Mouse (Mus musculus) mouse embryonic stem cell (cell line): ENCODE data around the gene Atp13a3.
"Not testable (repeated sequence)": the region's sequence is repeated elsewhere in the genome, so short reads cannot be mapped to it uniquely, and the experiment has no call there.

Source experiments
- in situ Hi-C, 2 experiments: fragments of 300-500 bp; cut with MboI; formaldehyde crosslinking; loops; 1 replicate in 1 of 2; 3 replicates in 1 of 2; pipeline ENCODE4 v1.14.3; 2019 to 2020; ENCODE audit warnings: low sequenced_read_pairs in 2 of 2, low pct_unique_long_range_greater_than_20kb in 1 of 2, mixed read lengths in 1 of 2; ENCODE audit not compliant: unreplicated experiment in 1 of 2

Atp13a3 gene

DNA sequence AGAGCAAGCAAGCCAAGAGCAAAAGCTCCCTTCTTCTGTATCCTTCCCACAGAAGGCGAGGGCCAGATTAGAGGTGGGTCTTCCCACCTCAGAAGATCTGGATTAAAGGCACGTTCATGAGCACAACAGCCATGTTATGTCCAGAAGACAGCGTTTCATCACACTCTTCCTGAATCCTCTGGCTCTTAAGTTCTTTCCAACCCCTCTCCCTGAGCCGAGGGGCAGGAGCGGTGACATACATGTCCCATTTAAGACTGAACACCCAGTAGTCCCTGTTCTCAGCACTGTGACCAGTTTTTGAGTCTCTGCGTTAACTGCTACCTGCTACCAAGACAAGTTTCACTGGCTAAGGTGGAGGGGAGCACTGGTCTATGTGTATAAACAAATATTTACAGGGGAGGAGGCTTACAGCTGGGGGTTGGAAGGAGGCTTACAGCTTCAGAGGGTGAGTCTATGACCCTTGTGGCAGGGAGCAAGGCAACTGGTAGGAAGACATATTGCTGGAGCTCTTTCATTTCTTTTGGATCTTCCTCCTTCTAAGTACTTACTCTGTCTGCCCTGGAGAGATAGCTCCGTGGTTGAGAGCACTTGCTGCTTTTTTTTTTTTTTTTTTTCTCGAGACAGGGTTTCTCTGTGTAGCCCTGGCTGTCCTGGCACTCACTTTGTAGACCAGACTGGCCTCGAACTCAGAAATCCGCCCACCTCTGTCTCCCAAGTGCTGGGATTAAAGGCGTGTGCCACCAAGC lies at the start of gene Atp13a3:
Gene Atp13a3 (minus strand): TSS at position 51 of the 746 bp plus-strand sequence.
- in situ Hi-C loops: no loop called here

DNA sequence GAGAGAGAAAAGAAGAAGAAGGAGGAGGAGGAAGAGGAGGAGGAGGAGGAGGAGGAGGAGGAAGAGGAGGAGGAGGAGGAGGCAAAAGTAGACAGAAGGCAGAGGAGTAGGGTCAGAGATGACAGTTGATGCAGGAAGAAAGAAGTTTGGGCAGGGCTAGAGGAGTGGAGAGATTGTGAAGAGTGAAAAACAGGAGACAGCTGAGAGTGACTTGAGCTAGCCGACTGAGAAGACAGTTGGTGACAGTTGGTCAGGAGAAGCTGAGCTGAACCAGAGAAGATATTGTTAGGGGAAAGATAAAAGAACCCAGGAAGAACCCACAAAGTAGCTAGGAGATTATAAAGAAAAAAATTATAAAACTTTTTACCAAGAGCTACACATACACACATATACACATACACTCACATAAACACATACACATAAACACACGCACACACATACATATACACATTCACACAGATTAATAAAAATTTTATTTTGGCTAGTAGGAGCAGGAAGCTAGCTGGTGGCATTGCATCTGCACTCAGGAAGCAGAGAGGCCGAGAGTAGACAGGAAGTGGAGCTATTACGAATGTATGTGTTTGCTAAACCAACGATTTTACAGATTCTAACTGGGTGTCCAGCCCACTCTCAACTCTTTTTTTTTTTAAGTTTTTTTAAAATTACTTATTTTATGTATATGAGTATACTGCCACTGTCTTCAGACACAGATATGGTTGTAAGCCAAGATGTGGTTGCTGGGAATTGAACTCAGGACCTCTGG lies 47.6 kb upstream of the Atp13a3 start:
- in situ Hi-C loops: no loop called here

DNA sequence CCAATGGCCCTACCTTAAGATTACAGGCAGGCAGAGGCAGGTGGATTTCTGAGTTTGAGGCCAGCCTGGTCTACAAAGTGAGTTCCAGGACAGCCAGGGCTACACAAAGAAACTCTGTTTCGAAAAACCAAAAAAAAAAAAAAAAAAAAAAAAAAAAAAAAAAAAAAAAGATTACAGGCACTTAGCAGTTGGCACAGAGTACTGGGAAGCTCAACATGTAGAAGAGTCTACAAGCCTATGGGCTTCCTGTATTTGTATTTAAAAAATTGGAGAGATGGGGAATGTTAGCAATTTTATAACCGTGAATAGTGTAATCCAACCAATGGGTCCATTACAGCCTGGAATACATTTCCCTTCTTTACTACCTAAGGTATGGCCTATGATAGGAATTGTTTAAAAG lies 45.4 kb upstream of the Atp13a3 start:
- in situ Hi-C loops: not testable (repeated sequence)

DNA sequence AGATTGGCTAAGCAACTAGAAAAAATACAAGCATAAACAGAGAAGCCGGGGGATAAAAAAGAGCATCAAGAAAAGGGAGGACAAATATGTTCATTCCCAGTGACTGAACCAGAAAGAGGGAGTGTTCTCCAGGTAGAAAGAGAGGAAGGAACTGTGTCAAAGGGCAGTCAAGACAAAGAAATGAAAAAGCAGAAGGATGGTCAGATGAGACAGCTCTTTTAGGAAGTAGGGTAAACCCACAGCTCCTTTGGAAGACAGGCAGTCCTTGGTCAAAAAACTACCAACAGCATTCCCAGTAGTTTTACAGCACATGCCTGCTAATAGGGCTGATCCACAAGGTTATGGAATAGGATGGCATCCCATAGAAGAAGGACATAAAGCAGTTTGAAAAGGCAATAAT lies 43.2 kb upstream of the Atp13a3 start:
- in situ Hi-C loops: no loop called here

DNA sequence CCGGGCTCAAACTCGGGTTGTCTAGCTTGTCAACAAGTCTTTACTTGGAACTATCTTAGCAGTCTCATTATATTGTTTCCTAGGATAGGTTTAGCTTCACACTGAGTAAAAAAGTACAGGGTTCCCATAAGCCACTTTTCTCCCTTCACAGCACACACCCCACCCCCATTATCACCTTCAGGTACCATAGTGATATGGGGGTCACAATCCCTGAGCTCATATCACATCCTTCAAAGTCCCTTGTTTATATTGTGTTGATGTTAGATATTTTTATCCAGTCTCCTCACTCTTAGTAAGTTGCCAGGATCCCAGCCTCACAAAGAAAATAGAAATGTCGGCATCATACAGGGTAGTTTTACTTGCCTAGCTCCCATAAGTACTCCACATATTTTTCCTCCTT lies 42.4 kb upstream of the Atp13a3 start:
- in situ Hi-C loops: no loop called here

DNA sequence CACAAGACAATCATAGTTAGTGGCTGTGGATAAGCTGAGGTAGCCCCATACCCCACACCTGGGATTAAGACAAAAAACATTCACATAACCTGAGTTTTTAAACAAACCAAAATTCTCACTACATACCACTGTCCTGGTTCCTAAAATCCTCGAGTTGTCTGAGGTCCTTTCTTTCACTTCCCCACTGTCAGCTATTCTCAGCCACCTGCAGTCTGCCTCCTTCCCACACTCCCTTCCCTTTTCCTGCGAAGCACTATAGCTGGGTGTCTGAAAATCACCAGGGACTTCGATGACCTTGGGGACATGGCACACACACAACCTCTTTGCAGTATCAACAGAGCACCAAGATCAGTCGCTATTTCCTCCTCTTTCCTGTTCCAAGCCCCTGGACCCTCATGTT lies 41.9 kb upstream of the Atp13a3 start:
- in situ Hi-C loops: no loop called here

DNA sequence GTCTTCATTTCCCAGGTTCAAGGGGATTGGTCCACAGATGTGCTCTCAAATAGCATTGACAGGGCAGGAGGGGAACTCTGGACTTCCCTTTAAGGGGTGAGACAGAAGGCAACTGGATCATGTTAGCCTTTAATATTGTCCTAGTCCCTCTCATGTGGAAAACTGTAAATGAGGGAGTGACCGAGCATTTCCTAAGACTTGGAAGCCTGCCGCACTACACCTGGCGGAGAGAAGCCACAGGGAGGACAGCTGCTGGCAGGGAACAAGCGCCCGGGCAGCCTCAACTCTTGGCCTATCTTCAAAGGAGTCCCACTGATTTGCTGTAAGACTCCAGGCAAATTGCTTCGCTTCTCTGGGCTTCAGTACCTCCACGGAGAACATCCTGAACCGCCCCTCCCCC lies 37.6 kb upstream of the Atp13a3 start:
- in situ Hi-C loops: no loop called here

DNA sequence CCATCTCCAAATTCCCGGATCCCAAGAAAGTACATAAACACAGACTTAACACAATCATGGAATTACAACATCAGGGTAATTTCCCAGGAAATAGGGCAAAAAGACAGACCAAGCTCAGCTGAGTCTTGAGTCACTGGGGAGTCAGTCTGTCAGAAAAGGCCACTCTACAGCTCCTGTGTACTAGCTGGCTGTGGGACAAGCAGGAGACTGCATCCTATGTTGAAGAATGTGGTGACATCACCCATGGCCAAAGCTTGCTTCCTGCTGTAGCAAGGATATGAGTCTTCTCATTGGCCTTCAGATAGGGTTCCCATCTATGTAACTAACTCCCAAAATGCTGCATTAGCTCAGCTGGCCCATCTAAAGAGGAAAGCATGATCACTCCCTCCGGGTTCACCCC lies 36.7 kb upstream of the Atp13a3 start:
- in situ Hi-C loops: no loop called here

DNA sequence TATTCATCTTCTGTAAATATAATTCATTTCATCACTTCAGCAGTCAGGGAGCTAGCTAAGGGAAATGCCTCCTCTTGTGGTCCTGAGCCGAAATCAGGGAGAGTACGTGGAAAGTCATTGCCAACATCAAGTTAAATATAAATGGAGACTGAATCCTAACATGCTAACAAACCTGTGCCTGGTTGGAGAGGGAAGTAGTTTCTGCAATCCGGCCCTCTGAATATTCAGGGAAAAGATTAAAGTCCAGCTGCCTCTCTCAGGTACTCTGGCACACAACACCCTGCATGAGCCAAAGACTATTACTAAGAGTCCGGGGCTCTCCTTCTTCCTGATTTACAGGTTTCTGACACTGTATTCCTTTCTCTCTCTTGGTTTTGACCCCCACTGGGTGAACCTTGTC lies 35.6 kb upstream of the Atp13a3 start:
- in situ Hi-C loops: no loop called here

DNA sequence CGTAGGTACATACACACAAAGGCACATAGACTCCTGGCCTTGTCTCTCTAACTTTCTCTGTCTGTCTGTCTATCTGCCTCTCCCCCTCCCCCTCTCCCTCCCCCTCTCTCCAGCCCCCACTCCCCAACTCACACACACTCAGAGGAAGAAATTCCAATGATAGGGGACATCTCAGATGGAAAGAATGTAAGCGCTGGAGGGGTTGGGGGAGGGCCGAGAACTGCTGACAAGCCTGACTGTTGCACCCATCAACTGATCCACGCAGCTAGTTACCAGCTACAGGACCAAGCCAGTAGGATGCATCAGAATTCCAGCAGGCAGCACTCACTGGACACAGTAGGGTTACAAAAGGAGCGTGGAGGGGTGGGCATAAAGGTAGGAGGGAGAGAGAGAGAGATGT lies 34.1 kb upstream of the Atp13a3 start:
- in situ Hi-C loops: no loop called here

DNA sequence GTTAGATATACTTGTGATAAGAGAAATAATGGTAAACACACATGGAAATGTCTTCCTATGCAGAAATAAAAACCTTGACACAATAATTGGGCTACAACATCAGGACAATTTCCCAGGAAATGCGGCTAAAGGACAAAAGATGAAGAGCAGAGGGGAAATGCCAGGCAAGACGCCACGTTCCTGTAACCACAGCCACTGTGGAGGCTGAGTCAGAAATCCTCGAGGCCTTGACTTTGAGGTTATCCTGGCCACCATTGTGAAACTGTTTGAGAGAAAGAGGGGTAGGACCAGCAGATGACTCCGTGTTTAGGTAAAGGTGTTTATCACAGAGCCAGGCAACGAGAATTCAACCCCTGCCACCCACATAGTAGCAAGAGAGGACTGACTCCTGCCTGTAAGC lies 33.6 kb upstream of the Atp13a3 start:
- in situ Hi-C loops: no loop called here

DNA sequence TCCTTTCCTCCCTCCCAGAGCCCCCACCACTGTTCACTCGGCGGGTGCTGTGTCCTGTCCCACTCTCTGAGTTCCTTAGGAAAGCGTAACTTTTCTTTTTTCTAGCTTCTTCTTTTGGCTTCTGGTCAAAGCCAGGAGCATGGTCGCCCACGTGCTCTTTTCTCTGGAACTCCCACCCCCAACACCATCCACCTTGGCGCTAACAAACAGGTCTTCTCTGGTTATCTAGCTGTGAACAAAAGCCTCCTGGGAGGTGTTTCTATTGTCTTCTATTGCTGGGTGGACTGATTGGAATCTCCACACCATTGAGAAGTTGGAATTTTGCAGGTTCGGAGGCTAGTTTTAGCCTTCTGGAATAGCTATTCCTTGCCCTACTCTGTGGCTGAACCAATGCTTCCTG lies 30.5 kb upstream of the Atp13a3 start:
- in situ Hi-C loops: no loop called here

DNA sequence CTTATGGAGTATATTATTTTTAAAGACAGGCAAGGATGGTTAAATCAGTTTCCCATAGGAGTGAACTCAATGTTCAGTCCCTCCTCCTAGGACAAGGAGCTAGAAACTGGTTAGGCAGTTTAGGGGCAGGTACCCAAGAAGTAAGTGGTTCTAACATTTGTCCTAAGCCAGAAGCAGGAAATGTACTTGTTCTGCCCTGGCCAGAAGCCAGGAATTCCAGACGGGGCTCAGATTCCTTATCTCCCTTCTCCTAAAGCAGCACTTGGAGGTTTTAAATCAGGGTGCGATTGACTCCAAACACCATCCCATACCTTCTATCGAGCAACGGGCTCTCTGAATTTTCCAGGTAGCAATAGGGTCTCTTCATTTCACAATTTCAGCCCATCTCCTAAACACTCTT lies 29.6 kb upstream of the Atp13a3 start:
- in situ Hi-C loops: no loop called here

DNA sequence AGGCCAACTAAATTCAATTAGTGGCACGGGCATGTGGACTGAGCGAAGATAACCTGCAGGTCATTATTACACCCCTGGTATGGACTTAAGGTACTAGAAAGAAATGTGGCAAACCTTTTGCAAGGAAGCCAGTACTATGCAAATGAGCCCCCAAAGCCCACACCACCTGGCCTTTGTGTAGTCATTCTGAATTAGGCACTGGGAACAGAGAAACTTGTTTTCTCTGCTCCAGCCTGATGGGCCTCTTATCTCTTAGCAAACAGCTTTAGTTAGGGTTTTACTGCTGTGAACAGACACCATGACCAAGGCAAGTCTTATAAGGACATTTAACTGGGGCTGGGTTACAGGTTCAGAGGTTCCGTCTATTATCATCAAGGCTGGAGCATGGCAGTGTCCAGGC lies 27.4 kb upstream of the Atp13a3 start:
- in situ Hi-C loops: no loop called here

DNA sequence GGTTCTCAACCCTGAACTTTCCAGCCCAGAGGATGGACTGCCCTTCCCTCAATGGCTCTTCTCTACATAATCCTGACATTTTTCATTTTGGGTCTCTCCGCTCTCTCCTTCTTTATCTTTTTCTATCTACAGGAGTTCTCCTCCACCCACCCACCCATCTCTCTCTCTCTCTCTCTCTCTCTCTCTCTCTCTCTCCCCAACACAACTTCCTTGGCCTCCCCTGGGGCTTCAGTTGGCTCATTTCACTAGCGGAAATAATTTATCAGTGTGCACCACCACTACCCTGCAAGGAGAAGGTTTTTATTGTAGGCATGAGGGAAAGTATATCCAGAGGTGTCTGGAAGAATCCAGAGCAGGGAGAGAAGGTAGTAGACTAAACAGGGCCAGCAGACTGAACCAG lies 26.3 kb upstream of the Atp13a3 start:
- in situ Hi-C loops: no loop called here

DNA sequence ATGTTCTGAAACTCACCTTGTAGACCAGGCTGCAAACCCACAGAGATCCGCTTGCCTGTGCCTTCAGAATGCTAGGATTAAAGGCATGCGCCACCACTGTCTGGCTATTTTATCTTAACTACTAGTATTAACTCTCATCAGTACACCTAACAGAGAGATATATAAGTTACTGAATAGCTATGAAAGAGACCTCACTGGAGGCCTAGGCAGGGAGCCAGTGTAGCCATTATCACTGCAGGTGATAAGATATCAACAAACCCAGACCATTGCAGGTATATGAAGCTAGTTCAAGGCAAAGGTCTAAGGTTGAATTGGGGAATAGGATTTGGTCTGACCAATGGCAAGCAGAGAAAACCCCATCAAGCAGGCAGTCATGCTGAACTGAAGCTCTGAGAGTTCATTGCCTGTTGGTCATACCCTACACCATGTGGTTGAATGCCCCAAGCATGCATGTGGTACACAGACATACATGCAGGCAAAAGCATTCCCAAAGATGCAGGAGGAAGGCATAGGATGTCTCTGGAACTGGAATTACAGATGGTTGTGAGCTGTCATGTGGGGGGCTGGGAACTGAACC lies 24.8 kb upstream of the Atp13a3 start:
- in situ Hi-C loops: no loop called here

DNA sequence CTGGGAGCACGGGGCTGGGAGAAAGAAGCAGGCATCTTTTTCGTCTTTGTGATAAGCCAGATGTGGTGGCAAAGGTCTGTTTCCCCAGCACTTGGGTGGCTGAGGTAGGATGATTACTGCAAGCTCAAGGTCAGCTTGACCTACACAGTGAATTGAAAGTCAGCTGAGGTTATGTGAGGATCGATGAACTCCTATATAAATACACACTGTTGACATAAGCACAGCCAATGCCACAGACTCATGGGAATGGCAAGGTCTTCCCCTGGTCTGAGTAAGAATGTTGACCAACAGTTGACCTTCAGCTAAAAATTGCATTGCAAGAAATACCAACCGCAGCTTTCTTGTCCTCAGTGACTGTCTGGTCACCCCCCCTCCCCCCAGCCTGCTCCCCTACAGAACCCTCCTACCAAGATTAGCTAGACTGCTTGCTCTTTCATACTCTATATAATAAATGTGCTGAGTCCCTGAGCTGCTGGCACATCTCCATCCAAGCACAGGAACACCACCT lies 23.0 kb upstream of the Atp13a3 start:
- in situ Hi-C loops: no loop called here

DNA sequence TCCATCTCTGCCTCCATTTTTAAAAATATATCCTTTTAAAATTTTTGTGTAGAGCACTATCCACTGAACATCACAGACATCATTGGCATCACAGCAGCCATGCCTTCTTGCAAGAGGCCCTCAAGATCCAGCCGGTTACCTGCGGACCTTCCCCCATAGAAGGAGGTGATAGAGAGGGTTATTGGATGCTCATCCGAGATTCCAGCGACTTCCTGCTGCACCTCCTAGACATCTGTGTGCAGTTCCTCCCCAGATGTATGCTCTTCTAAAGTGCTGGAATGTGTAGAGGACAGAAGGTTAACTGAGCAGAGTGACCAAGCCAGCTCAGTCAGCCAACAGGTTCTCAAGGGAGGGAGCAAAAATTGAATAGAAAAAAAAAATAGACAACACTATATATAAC lies 21.7 kb upstream of the Atp13a3 start:
- in situ Hi-C loops: no loop called here

DNA sequence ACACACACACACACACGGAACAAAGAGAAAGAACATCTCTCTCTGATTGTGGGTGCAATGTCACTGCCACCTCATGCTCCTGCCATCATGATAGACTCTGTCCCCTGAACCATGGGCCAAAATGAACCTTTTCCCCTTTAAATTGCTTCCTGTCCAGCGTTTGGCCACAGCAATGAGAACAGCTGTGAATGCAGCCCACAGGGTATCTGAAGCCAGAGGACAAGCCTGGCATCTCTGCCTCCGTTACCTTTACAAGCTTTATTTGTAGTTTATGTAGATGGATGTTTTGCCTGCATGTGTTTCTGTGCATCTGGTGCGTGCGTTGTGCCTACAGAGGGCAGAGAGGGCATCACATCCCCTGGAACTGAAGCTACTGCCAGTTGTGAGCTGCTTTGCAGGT lies 21.2 kb upstream of the Atp13a3 start:
- in situ Hi-C loops: no loop called here

DNA sequence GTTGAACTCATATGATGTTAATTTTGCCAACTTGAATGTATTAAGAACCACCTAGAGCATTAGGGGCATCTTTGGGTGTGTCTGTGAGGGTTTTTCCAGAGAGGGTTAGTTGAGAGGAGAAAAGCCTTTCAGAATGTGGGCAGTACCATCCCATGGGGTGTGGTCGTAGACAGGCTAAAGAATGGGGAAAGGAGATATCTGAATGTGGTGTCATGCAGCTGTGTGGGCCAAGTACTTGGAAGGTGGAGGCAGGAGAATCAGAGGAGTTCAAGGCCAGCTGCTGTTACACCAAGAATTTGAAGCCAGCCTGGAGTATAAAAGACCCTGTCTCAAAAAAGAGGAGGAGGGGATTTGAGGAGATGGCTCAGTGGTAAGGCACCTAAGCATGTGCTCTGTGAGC lies 20.2 kb upstream of the Atp13a3 start:
- in situ Hi-C loops: no loop called here
